Mouse (Mus musculus): ENCODE data around the gene Eif3j1. TPM values are rescaled to one million over a fixed set of nuclear protein-coding genes. Genes with fewer than 3 reads are reported as not detected.
"Not testable (repeated sequence)": the region's sequence is repeated elsewhere in the genome, so short reads cannot be mapped to it uniquely, and the experiment has no call there.

Gene Eif3j1
- total RNA-seq, 2 experiments from 2014 or later, result 22.7 to 23.8 TPM

DNA sequence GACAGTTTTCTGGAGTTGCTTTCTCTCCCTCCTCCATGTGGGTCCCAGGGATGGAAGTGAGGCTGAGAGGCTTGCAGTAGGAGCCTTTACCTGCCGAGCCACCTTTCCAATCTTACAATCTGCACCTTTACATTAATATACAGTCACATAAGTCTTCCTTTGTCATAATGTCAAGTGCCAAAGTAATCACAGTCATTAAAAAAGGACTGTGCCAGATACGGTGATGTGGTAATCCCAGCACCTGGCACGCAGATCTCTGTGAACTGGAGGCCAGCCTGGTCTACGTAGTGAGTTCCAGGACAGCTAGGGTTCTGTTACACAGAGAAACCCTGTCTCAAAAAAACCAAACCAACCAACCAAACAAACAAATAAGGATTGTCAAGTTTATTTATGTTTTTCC lies 65.5 kb downstream of the Eif3j1 start:
- intact Hi-C loops (cut with DNase I), result no loop called here
- no peak for DNase-seq

DNA sequence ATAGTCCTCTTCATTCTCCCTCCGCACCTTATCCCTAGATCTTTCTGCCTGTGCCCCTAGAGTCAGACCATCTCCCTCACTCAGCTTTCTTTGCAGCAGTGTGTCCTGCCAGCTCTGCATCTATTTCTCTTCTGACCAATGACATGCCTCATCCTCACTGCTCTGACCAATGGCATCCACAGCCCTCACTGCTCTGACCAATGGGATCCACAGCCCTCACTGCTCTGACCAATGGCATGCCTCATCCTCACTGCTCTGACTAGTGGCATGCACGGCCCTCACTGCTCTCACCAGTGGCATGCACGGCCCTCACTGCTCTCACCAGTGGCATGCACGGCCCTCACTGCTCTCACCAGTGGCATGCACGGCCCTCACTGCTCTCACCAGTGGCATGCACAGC lies 69.3 kb downstream of the Eif3j1 start:
- intact Hi-C loops (cut with DNase I); DNase-seq: not testable (repeated sequence)

DNA sequence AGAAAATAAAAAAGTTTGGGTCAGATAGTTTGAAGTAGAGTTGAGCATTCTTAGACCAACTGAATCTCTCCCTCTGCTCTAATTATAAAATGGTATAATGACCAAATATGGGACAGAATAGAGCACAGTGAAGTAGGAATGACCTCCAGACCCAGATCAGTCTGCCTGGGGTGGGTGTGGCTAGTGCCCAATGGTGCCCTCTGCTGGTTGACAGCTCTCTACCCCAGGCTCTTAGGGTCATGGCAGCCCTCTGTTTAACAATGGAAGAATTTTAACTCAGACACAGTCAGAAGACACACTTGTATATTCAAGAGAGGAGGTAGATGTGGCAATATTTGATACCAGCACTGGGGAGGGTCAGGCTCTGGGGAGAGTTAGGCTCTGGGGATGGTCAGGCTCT lies 73.7 kb downstream of the Eif3j1 start:
- intact Hi-C loops (cut with DNase I), result no loop called here
- no peak for DNase-seq

Small RNAs within 50 kb of the gene (microRNA-seq; reads per million reads assigned to microRNA genes)
- gene Gm47314 (ENCODE audit: borderline number of aligned reads in 2 of 2), result 0 to 0.67 reads per million in 2 experiments

Other genes with a start within 250 kb of the Eif3j1 start
- 100 to 1,000 TPM; 131 to 163 TPM for gene Frmd5, start 221.5 kb upstream of the Eif3j1 start, total RNA-seq (2021)
- gene Casc4, start 161.6 kb upstream of the Eif3j1 start, total RNA-seq (2021), result 10 to 100 TPM; 11.2 to 12.8 TPM
- gene Ctdspl2, start 72.5 kb upstream of the Eif3j1 start, total RNA-seq (2021), result 10 to 100 TPM; 12.7 to 14.2 TPM
- gene Mageb3, start 72.5 kb upstream of the Eif3j1 start, total RNA-seq (2021), result not detected
- gene Spg11, start 89.8 kb downstream of the Eif3j1 start, total RNA-seq (2021), result 10 to 100 TPM; 10.7 to 11.0 TPM
- 100 to 1,000 TPM; 162 to 248 TPM for gene B2m, start 119.1 kb downstream of the Eif3j1 start, total RNA-seq (2021)
- gene Trim69, start 132.2 kb downstream of the Eif3j1 start, total RNA-seq (2021), result under 1 TPM in 1 of 2 experiments, not detected in 1; 0.14 TPM
- gene Patl2, start 157.6 kb downstream of the Eif3j1 start, total RNA-seq (2021), result not detected
- gene Terb2, start 157.7 kb downstream of the Eif3j1 start, total RNA-seq (2021), result not detected
- gene Sord, start 206.2 kb downstream of the Eif3j1 start, total RNA-seq (2021), result 100 to 1,000 TPM; 162 to 168 TPM

All from heart, postnatal 36 days (tissue).